Mouse (Mus musculus) cerebellum, adult 2 months (tissue): Measurements from ENCODE around the gene Naip1.

Experiments used
- CTCF ChIP-seq: fragments of 200-500 bp; IDR thresholded peaks from 2 replicates; pipeline ENCODE4 v1.5.1; 2011; ENCODE audit warnings: low read depth, mild to moderate bottlenecking, control low read depth, low read length, moderate library complexity, borderline replicate concordance; ENCODE audit not compliant: insufficient read depth
- POLR2A ChIP-seq: fragments of 200-500 bp; IDR thresholded peaks from 2 replicates; pipeline ENCODE4 v1.6.1; 2011; ENCODE audit warnings: low read length, control low read depth, borderline replicate concordance; ENCODE audit not compliant: insufficient read depth

DNA sequence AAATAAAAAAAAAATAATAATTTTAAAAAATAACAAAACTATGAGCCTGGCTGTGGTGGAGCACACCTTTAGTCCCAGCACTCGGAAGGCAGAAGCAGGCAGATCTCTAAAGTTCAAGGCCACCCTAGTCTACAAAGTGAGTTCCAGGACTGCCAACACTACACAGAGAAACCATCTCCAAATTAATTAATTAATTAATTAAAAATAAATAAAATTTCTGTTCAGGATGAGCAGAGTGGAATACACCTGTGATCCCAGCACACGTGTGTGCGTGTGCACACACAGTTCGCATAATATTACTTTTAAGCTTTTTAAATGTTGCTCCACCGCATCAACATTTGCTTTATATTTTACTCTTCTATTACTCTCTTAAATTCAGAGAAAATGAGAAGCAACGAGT, 39.0 kb upstream of the Naip1 start:
- TF ChIP-seq POLR2A (no peak), CTCF (no peak)
